Mouse (Mus musculus): ENCODE measurements around the gene Tex35. TPM values are rescaled to one million over a fixed set of nuclear protein-coding genes. Genes with fewer than 3 reads are reported as not detected.

Gene Tex35
- polyA plus RNA-seq, 1 experiment, result 0.31 TPM

GRCm38 (mm10) chr1:157068316-157068715 lies 40.2 kb downstream of the Tex35 start:
- DNase-seq, result no peak
- H3K27ac ChIP-seq (ENCODE audit: control insufficient read depth, insufficient read depth, low read length), result no peak overlapping the region
- no peak overlapping the region for H3K4me3 ChIP-seq (ENCODE audit: control insufficient read depth, insufficient read depth, low read length)
- TF ChIP-seq CTCF (IDR thresholded peaks at IDR 0.05; ENCODE audit: borderline replicate concordance, control insufficient read depth, extremely low read depth, insufficient read depth, low read length, poor library complexity) (no peak), POLR2A (IDR thresholded peaks at IDR 0.05; ENCODE audit: control insufficient read depth, extremely low read depth, insufficient read depth, low read length, poor library complexity) (no peak)
- no peaks in the 10 kb centered on the region for H3K27me3 ChIP-seq (ENCODE audit: control insufficient read depth, insufficient read depth, low read length)
- 0 out of 2 replicates have a peak, but pooled peaks cover 3% of the 10 kb centered on the region for H3K4me1 ChIP-seq (replicated peaks; ENCODE audit: control insufficient read depth, insufficient read depth, low read length)
- no peaks in the 10 kb centered on the region for H3K36me3 ChIP-seq (ENCODE audit: control insufficient read depth, insufficient read depth, low read length)

- no peak for DNase-seq
- no peaks in the 10 kb centered on the region for H3K36me3 ChIP-seq (ENCODE audit: control insufficient read depth, insufficient read depth, low read length)
- H3K4me3 ChIP-seq (ENCODE audit: control insufficient read depth, insufficient read depth, low read length), result no peak overlapping the region
- 0 out of 2 replicates have a peak, but pooled peaks cover 3% of the 10 kb centered on the region for H3K4me1 ChIP-seq (replicated peaks; ENCODE audit: control insufficient read depth, insufficient read depth, low read length)
- TF ChIP-seq CTCF (IDR thresholded peaks at IDR 0.05; ENCODE audit: borderline replicate concordance, control insufficient read depth, extremely low read depth, insufficient read depth, low read length, poor library complexity) (no peak), POLR2A (IDR thresholded peaks at IDR 0.05; ENCODE audit: control insufficient read depth, extremely low read depth, insufficient read depth, low read length, poor library complexity) (no peak)
- no peaks in the 10 kb centered on the region for H3K27me3 ChIP-seq (ENCODE audit: control insufficient read depth, insufficient read depth, low read length)
- WGBS, result 94% methylated on average over 12 of the region's 12 CpGs
- no peak overlapping the region for H3K27ac ChIP-seq (ENCODE audit: control insufficient read depth, insufficient read depth, low read length)
Observed at GRCm38 (mm10) chr1:157065819-157066730, 42.4 kb downstream of the Tex35 start.

GRCm38 (mm10) chr1:157063318-157064115 lies 45.0 kb downstream of the Tex35 start:
- Histone ChIP-seq H3K27me3 (ENCODE audit: control insufficient read depth, insufficient read depth, low read length) (no peaks in the 10 kb centered on the region), H3K36me3 (ENCODE audit: control insufficient read depth, insufficient read depth, low read length) (no peaks in the 10 kb centered on the region), H3K27ac (ENCODE audit: control insufficient read depth, insufficient read depth, low read length) (no peak overlapping the region), H3K4me1 (replicated peaks; ENCODE audit: control insufficient read depth, insufficient read depth, low read length) (0 out of 2 replicates have a peak, but pooled peaks cover 3% of the 10 kb centered on the region), H3K4me3 (ENCODE audit: control insufficient read depth, insufficient read depth, low read length) (no peak overlapping the region)
- no peak for TF ChIP-seq CTCF (IDR thresholded peaks at IDR 0.05; ENCODE audit: borderline replicate concordance, control insufficient read depth, extremely low read depth, insufficient read depth, low read length, poor library complexity)
- TF ChIP-seq POLR2A (IDR thresholded peaks at IDR 0.05; ENCODE audit: control insufficient read depth, extremely low read depth, insufficient read depth, low read length, poor library complexity), result no peak
- no peak for DNase-seq
- WGBS, result 66% methylated on average over 13 of the region's 13 CpGs

GRCm38 (mm10) chr1:157062445-157062825 lies 46.0 kb downstream of the Tex35 start:
- Histone ChIP-seq H3K4me3 (ENCODE audit: control insufficient read depth, insufficient read depth, low read length) (no peak overlapping the region), H3K27me3 (ENCODE audit: control insufficient read depth, insufficient read depth, low read length) (no peaks in the 10 kb centered on the region), H3K4me1 (replicated peaks; ENCODE audit: control insufficient read depth, insufficient read depth, low read length) (0 out of 2 replicates have a peak, but pooled peaks cover 3% of the 10 kb centered on the region), H3K36me3 (ENCODE audit: control insufficient read depth, insufficient read depth, low read length) (no peaks in the 10 kb centered on the region), H3K27ac (ENCODE audit: control insufficient read depth, insufficient read depth, low read length) (no peak overlapping the region)
- TF ChIP-seq CTCF (IDR thresholded peaks at IDR 0.05; ENCODE audit: borderline replicate concordance, control insufficient read depth, extremely low read depth, insufficient read depth, low read length, poor library complexity) (no peak), POLR2A (IDR thresholded peaks at IDR 0.05; ENCODE audit: control insufficient read depth, extremely low read depth, insufficient read depth, low read length, poor library complexity) (no peak)
- no peak for DNase-seq
- WGBS, result 97% methylated on average over 5 of the region's 5 CpGs

- WGBS, result 96% methylated on average over 10 of the region's 10 CpGs
Observed at GRCm38 (mm10) chr1:157061800-157062444, 46.6 kb downstream of the Tex35 start.

GRCm38 (mm10) chr1:157061170-157061569 lies 47.3 kb downstream of the Tex35 start:
- WGBS, result 65% methylated on average over 3 of the region's 3 CpGs
- no peak overlapping the region for H3K27ac ChIP-seq (ENCODE audit: control insufficient read depth, insufficient read depth, low read length)
- no peak overlapping the region for H3K4me3 ChIP-seq (ENCODE audit: control insufficient read depth, insufficient read depth, low read length)
- no peaks in the 10 kb centered on the region for H3K27me3 ChIP-seq (ENCODE audit: control insufficient read depth, insufficient read depth, low read length)
- DNase-seq, result no peak
- TF ChIP-seq POLR2A (IDR thresholded peaks at IDR 0.05; ENCODE audit: control insufficient read depth, extremely low read depth, insufficient read depth, low read length, poor library complexity), result no peak
- no peak for TF ChIP-seq CTCF (IDR thresholded peaks at IDR 0.05; ENCODE audit: borderline replicate concordance, control insufficient read depth, extremely low read depth, insufficient read depth, low read length, poor library complexity)
- H3K36me3 ChIP-seq (ENCODE audit: control insufficient read depth, insufficient read depth, low read length), result no peaks in the 10 kb centered on the region
- H3K4me1 ChIP-seq (replicated peaks; ENCODE audit: control insufficient read depth, insufficient read depth, low read length), result 0 out of 2 replicates have a peak, but pooled peaks cover 3% of the 10 kb centered on the region

More at GRCm38 (mm10) chr1:157061800-157062444, 46.6 kb downstream of the Tex35 start:
- 0 out of 2 replicates have a peak, but pooled peaks cover 3% of the 10 kb centered on the region for H3K4me1 ChIP-seq (replicated peaks; ENCODE audit: control insufficient read depth, insufficient read depth, low read length)
- no peaks in the 10 kb centered on the region for H3K27me3 ChIP-seq (ENCODE audit: control insufficient read depth, insufficient read depth, low read length)
- no peak overlapping the region for H3K4me3 ChIP-seq (ENCODE audit: control insufficient read depth, insufficient read depth, low read length)
- H3K27ac ChIP-seq (ENCODE audit: control insufficient read depth, insufficient read depth, low read length), result no peak overlapping the region
- no peak for DNase-seq
- no peaks in the 10 kb centered on the region for H3K36me3 ChIP-seq (ENCODE audit: control insufficient read depth, insufficient read depth, low read length)
- TF ChIP-seq CTCF (IDR thresholded peaks at IDR 0.05; ENCODE audit: borderline replicate concordance, control insufficient read depth, extremely low read depth, insufficient read depth, low read length, poor library complexity), result no peak
- TF ChIP-seq POLR2A (IDR thresholded peaks at IDR 0.05; ENCODE audit: control insufficient read depth, extremely low read depth, insufficient read depth, low read length, poor library complexity), result no peak

All from thymus, adult 2 months (tissue).